Comparison of ENCODE assay signal across 14 mouse cellular contexts in genomic region chr1:171224857-171225256, GRCm38 (mm10). TPM values are rescaled to one million over a fixed set of nuclear protein-coding genes. Genes with fewer than 3 reads are reported as not detected.
DNase-seq lines count a peak whose midpoint lies in the region; ATAC-seq lines count a peak whose summit lies in the region.
"Had no signal": no experiment of that assay in that cellular context is flagged by ENCODE, and none has a peak within 500 bp of the region (broad histone marks: within the 10 kb centered on the region; RNA-seq: fewer than 3 reads in every experiment).

Gene Apoa2 (plus strand): TSS chr1:171225054.

- no peak for DNase-seq in adrenal gland, postnatal 4 days (ENCODE audit: low spot score in 2 of 2)
- DNase-seq in adrenal gland, postnatal 25 days, result no peak
- DNase-seq in kidney, adult 9 months, result peak; percentile 6
- DNase-seq in kidney, adult 8-10 months, result no peak
- no peak for DNase-seq in layer of hippocampus, adult 18-20 months (ENCODE audit: low spot score in 2 of 2)
- no peak for DNase-seq in c-Kit-positive CD71-positive TER-119-positive erythroid progenitor cells, embryonic 14.5 days (ENCODE audit: low spot score)
- DNase-seq: cerebellum, adult 9-10 months; lung, postnatal 36 days; midbrain, embryonic 14.5 days; thymus, adult 18-20 months had no signal

- no peak within 1 kb of the TSS for H3K4me2 ChIP-seq in limb, embryonic 15.5 days
- H3K4me2 ChIP-seq in stomach, embryonic 15.5 days, result no peak within 1 kb of the TSS

- 73% methylated on average over 5 of the region's 5 CpGs for WGBS in limb, embryonic 15.5 days
- 70% methylated on average over 5 of the region's 5 CpGs for WGBS in stomach, embryonic 15.5 days

- H3K36me3 ChIP-seq in limb, embryonic 15.5 days, result 0 out of 2 replicates have a peak, but pooled peaks cover 3% of the 10 kb centered on the region
- no peaks in the 10 kb centered on the region for H3K36me3 ChIP-seq in stomach, embryonic 15.5 days

- ATAC-seq in limb, embryonic 15.5 days (ENCODE audit: insufficient number of reproducible peaks, low FRiP score, low TSS enrichment, low read depth), result no peak
- ATAC-seq in stomach, embryonic 15.5 days (ENCODE audit: insufficient read depth, low FRiP score, low read depth), result no peak
- ATAC-seq: inflammation-experienced regulatory T-cells, adult 6 months had no signal

- H3K27ac ChIP-seq in limb, embryonic 15.5 days, result no peak within 1 kb of the TSS
- H3K27ac ChIP-seq in stomach, embryonic 15.5 days, result no peak within 1 kb of the TSS
- H3K27ac ChIP-seq: forebrain, embryonic 10.5 days had no signal

- no peaks in the 10 kb centered on the region for H3K9me3 ChIP-seq in limb, embryonic 15.5 days
- no peaks in the 10 kb centered on the region for H3K9me3 ChIP-seq in stomach, embryonic 15.5 days
- H3K9me3 ChIP-seq: forebrain, embryonic 10.5 days had no signal

- no peaks in the 10 kb centered on the region for H3K27me3 ChIP-seq in limb, embryonic 15.5 days
- no peaks in the 10 kb centered on the region for H3K27me3 ChIP-seq in stomach, embryonic 15.5 days (replicated peaks)

- H3K4me3 ChIP-seq in limb, embryonic 15.5 days, result no peak within 1 kb of the TSS
- H3K4me3 ChIP-seq in stomach, embryonic 15.5 days (replicated peaks), result no peak within 1 kb of the TSS
- H3K4me3 ChIP-seq: forebrain, embryonic 10.5 days had no signal

- no peak within 1 kb of the TSS for H3K9ac ChIP-seq in limb, embryonic 15.5 days
- no peak within 1 kb of the TSS for H3K9ac ChIP-seq in stomach, embryonic 15.5 days

- H3K4me1 ChIP-seq in limb, embryonic 15.5 days, result peaks cover 15% of the 10 kb centered on the region
- H3K4me1 ChIP-seq in stomach, embryonic 15.5 days, result peaks cover 10% of the 10 kb centered on the region

RNA-seq across cellular contexts. Expression of gene Apoa2, which starts in this region (rescaled TPM):
- 100 to 1,000 TPM in 1 of 2 experiments, 10 to 100 TPM in 1; 18.3 to 847 TPM for total RNA-seq in adrenal gland, postnatal 4 days (2021)
- 2.1 and 105 TPM in 2 replicates for total RNA-seq in adrenal gland, postnatal 25 days (2021)
- 3.6 and 17.5 TPM in 2 replicates for polyA plus RNA-seq in limb, embryonic 15.5 days (2015; fragmentation: Nextera tagmentation; extraction: Ambion mirVana)
- polyA plus RNA-seq in stomach, embryonic 15.5 days (2015; fragmentation: Nextera tagmentation; extraction: Ambion mirVana), result 158 and 523 TPM in 2 replicates
- 1 to 10 TPM; 2.2 to 3.1 TPM for total RNA-seq in layer of hippocampus, adult 18-20 months (2021)
- polyA plus RNA-seq: inflammation-experienced regulatory T-cells, adult 6 months had no signal
